Mouse (Mus musculus) megakaryocyte, embryonic 14.5 days (primary cell): Measurements from ENCODE around the gene Sgip1. TPM values are rescaled to one million over a fixed set of nuclear protein-coding genes. Genes with fewer than 3 reads are reported as not detected.

Experiments
- H3K27me3 ChIP-seq: replicated peaks from 2 replicates; pipeline ENCODE3; 2012; ENCODE audit warnings: inconsistent platforms
- H3K36me3 ChIP-seq: replicated peaks from 2 replicates; pipeline ENCODE3; 2012; ENCODE audit warnings: low read length, inconsistent platforms, mixed read lengths
- H3K4me1 ChIP-seq: 2 replicates; pipeline ENCODE4 v1.6.1; 2012; ENCODE audit warnings: inconsistent platforms
- H3K4me3 ChIP-seq: replicated peaks from 2 replicates; pipeline ENCODE3; 2012; ENCODE audit warnings: moderate library complexity, mild to moderate bottlenecking, inconsistent platforms
- H3K9me3 ChIP-seq: 2 replicates; pipeline ENCODE4 v1.6.1; 2012; ENCODE audit warnings: inconsistent platforms
- FLI1 ChIP-seq: IDR thresholded peaks from 2 replicates; pipeline ENCODE4 v1.6.1; 2012; ENCODE audit warnings: low read length, inconsistent platforms, mixed read lengths
- GATA1 ChIP-seq: IDR thresholded peaks from 3 replicates; pipeline ENCODE4 v1.6.1; 2012; ENCODE audit warnings: mixed read lengths, low read length, inconsistent platforms, borderline replicate concordance
- polyA plus RNA-seq: library from polyadenylated mRNA; stranded (reverse); fragments of >175 nt; gene quantifications from 2 replicates; pipeline ENCODE4 v1.2.3, GENCODE M21; 2012; ENCODE audit warnings: low replicate concordance; ENCODE audit not compliant: insufficient read depth

Sgip1 gene
- polyA plus RNA-seq, 1 experiment = not detected

GRCm38 (mm10) chr4:102834710-102835109, 93.6 kb downstream of the Sgip1 start:
- no peaks in the 10 kb centered on the region for H3K36me3 ChIP-seq
- H3K9me3 ChIP-seq = no peaks in the 10 kb centered on the region
- TF ChIP-seq FLI1 = no peak
- TF ChIP-seq GATA1 = no peak
- H3K4me1 ChIP-seq = no peaks in the 10 kb centered on the region
- H3K4me3 ChIP-seq = no peak overlapping the region
- H3K27me3 ChIP-seq = no peaks in the 10 kb centered on the region

GRCm38 (mm10) chr4:102840062-102840798, 99.1 kb downstream of the Sgip1 start:
- Histone ChIP-seq H3K36me3 (no peaks in the 10 kb centered on the region), H3K9me3 (no peaks in the 10 kb centered on the region), H3K4me3 (no peak overlapping the region), H3K4me1 (no peaks in the 10 kb centered on the region), H3K27me3 (no peaks in the 10 kb centered on the region)
- TF ChIP-seq GATA1 (no peak), FLI1 (no peak)

GRCm38 (mm10) chr4:102840956-102841729, 100.0 kb downstream of the Sgip1 start:
- H3K4me1 ChIP-seq = no peaks in the 10 kb centered on the region
- TF ChIP-seq GATA1 (no peak), FLI1 (no peak)
- H3K36me3 ChIP-seq = no peaks in the 10 kb centered on the region
- no peak overlapping the region for H3K4me3 ChIP-seq
- H3K9me3 ChIP-seq = no peaks in the 10 kb centered on the region
- H3K27me3 ChIP-seq = no peaks in the 10 kb centered on the region

- no peak for TF ChIP-seq FLI1
- no peak for TF ChIP-seq GATA1
- no peaks in the 10 kb centered on the region for H3K36me3 ChIP-seq
- H3K27me3 ChIP-seq = no peaks in the 10 kb centered on the region
- H3K9me3 ChIP-seq = 0 out of 2 replicates have a peak, but pooled peaks cover 3% of the 10 kb centered on the region
- no peak overlapping the region for H3K4me3 ChIP-seq
- no peaks in the 10 kb centered on the region for H3K4me1 ChIP-seq
Observed at GRCm38 (mm10) chr4:102850498-102850897, 109.4 kb downstream of the Sgip1 start.

GRCm38 (mm10) chr4:102851161-102851560, 110.1 kb downstream of the Sgip1 start:
- Histone ChIP-seq H3K27me3 (no peaks in the 10 kb centered on the region), H3K9me3 (0 out of 2 replicates have a peak, but pooled peaks cover 3% of the 10 kb centered on the region), H3K4me3 (no peak overlapping the region), H3K4me1 (no peaks in the 10 kb centered on the region), H3K36me3 (no peaks in the 10 kb centered on the region)
- no peak for TF ChIP-seq FLI1
- no peak for TF ChIP-seq GATA1

- Histone ChIP-seq H3K9me3 (0 out of 2 replicates have a peak, but pooled peaks cover 3% of the 10 kb centered on the region), H3K4me1 (no peaks in the 10 kb centered on the region), H3K27me3 (no peaks in the 10 kb centered on the region), H3K4me3 (no peak overlapping the region), H3K36me3 (no peaks in the 10 kb centered on the region)
- TF ChIP-seq GATA1 (no peak), FLI1 (no peak)
Observed at GRCm38 (mm10) chr4:102852290-102852689, 111.2 kb downstream of the Sgip1 start.

- Histone ChIP-seq H3K9me3 (0 out of 2 replicates have a peak, but pooled peaks cover 3% of the 10 kb centered on the region), H3K4me1 (no peaks in the 10 kb centered on the region), H3K36me3 (no peaks in the 10 kb centered on the region), H3K4me3 (no peak overlapping the region), H3K27me3 (no peaks in the 10 kb centered on the region)
- TF ChIP-seq FLI1 (no peak), GATA1 (no peak)
Observed at GRCm38 (mm10) chr4:102852808-102853207, 111.7 kb downstream of the Sgip1 start.

- no peaks in the 10 kb centered on the region for H3K27me3 ChIP-seq
- 0 out of 2 replicates have a peak, but pooled peaks cover 3% of the 10 kb centered on the region for H3K9me3 ChIP-seq
- no peak overlapping the region for H3K4me3 ChIP-seq
- TF ChIP-seq GATA1 (no peak), FLI1 (no peak)
- no peaks in the 10 kb centered on the region for H3K4me1 ChIP-seq
- H3K36me3 ChIP-seq = no peaks in the 10 kb centered on the region
Observed at GRCm38 (mm10) chr4:102853330-102854022, 112.4 kb downstream of the Sgip1 start.

- no peaks in the 10 kb centered on the region for H3K4me1 ChIP-seq
- no peaks in the 10 kb centered on the region for H3K27me3 ChIP-seq
- no peak for TF ChIP-seq FLI1
- no peak for TF ChIP-seq GATA1
- H3K36me3 ChIP-seq = no peaks in the 10 kb centered on the region
- H3K9me3 ChIP-seq = peaks cover 3% of the 10 kb centered on the region; the same call in 1 of the 2 replicates
- no peak overlapping the region for H3K4me3 ChIP-seq
Observed at GRCm38 (mm10) chr4:102854928-102855892, 114.1 kb downstream of the Sgip1 start.
